Mouse (Mus musculus): Measurements from ENCODE around the gene Prrt4. TPM values are rescaled to one million over a fixed set of nuclear protein-coding genes. Genes with fewer than 3 reads are reported as not detected.

Gene Prrt4
- polyA plus RNA-seq, 1 experiment from 2014 or later = not detected

GRCm38 (mm10) chr6:29170952-29171388 is 8.4 kb downstream of the Prrt4 start:
- TF ChIP-seq EP300 (IDR thresholded peaks at IDR 0.05; ENCODE audit: low read depth) (no peak), CTCF (IDR thresholded peaks at IDR 0.05; ENCODE audit: low read depth) (peak; percentile 84)
- H3K4me3 ChIP-seq (ENCODE audit: low read depth, low read length) = peak overlapping the region; percentile 52
- H3K36me3 ChIP-seq (replicated peaks; ENCODE audit: insufficient read depth, low read length) = no peaks in the 10 kb centered on the region
- H3K9ac ChIP-seq (replicated peaks) = peak overlapping the region; percentile 51
- no peaks in the 10 kb centered on the region for H3K9me3 ChIP-seq (ENCODE audit: low read length)
- under 1% methylated on average over 32 of the region's 40 CpGs for WGBS (ENCODE audit: insufficient replicate concordance)
- DNase-seq (peak; percentile 78), ATAC-seq (peak; percentile 82)
- no peak overlapping the region for H3K27ac ChIP-seq (ENCODE audit: low read depth)
- peaks cover 10% of the 10 kb centered on the region for H3K4me1 ChIP-seq (ENCODE audit: insufficient read depth)
- peaks cover 82% of the 10 kb centered on the region for H3K27me3 ChIP-seq (ENCODE audit: insufficient read depth, low read length)
- H3K4me2 ChIP-seq (ENCODE audit: low read depth, low read length) = peak overlapping the region; percentile 81

GRCm38 (mm10) chr6:29170063-29170921 is 9.1 kb downstream of the Prrt4 start:
- Histone ChIP-seq H3K9ac (replicated peaks) (peak overlapping the region; percentile 51), H3K27me3 (ENCODE audit: insufficient read depth, low read length) (peaks cover 79% of the 10 kb centered on the region), H3K4me2 (ENCODE audit: low read depth, low read length) (peak overlapping the region; percentile 81), H3K4me1 (ENCODE audit: insufficient read depth) (peaks cover 10% of the 10 kb centered on the region), H3K4me3 (ENCODE audit: low read depth, low read length) (peak overlapping the region; percentile 52), H3K36me3 (replicated peaks; ENCODE audit: insufficient read depth, low read length) (no peaks in the 10 kb centered on the region), H3K9me3 (ENCODE audit: low read length) (no peaks in the 10 kb centered on the region), H3K27ac (ENCODE audit: low read depth) (no peak overlapping the region)
- WGBS (ENCODE audit: insufficient replicate concordance) = under 1% methylated on average over 57 of the region's 63 CpGs
- TF ChIP-seq CTCF (IDR thresholded peaks at IDR 0.05; ENCODE audit: low read depth) (no peak), EP300 (IDR thresholded peaks at IDR 0.05; ENCODE audit: low read depth) (no peak)
- ATAC-seq = peak; percentile 62
- DNase-seq = peak; percentile 33

- Histone ChIP-seq H3K9ac (replicated peaks) (no peak overlapping the region), H3K4me2 (ENCODE audit: low read depth, low read length) (peak overlapping the region; percentile 81; the same call in 1 of the 2 replicates), H3K4me3 (ENCODE audit: low read depth, low read length) (no peak overlapping the region), H3K36me3 (replicated peaks; ENCODE audit: insufficient read depth, low read length) (no peaks in the 10 kb centered on the region), H3K27me3 (ENCODE audit: insufficient read depth, low read length) (peaks cover 73% of the 10 kb centered on the region), H3K9me3 (ENCODE audit: low read length) (no peaks in the 10 kb centered on the region), H3K27ac (ENCODE audit: low read depth) (no peak overlapping the region), H3K4me1 (ENCODE audit: insufficient read depth) (peaks cover 10% of the 10 kb centered on the region)
- TF ChIP-seq EP300 (IDR thresholded peaks at IDR 0.05; ENCODE audit: low read depth) = no peak
- no peak for TF ChIP-seq CTCF (IDR thresholded peaks at IDR 0.05; ENCODE audit: low read depth)
- no peak for DNase-seq
- 9% methylated on average over 12 of the region's 12 CpGs for WGBS (ENCODE audit: insufficient replicate concordance)
- peak; percentile 15; the same call in 1 of the 2 replicates for ATAC-seq
Observed at GRCm38 (mm10) chr6:29169675-29170062, 9.7 kb downstream of the Prrt4 start.

GRCm38 (mm10) chr6:29168871-29169270 is 10.5 kb downstream of the Prrt4 start:
- Histone ChIP-seq H3K4me2 (ENCODE audit: low read depth, low read length) (no peak overlapping the region), H3K9me3 (ENCODE audit: low read length) (no peaks in the 10 kb centered on the region), H3K4me3 (ENCODE audit: low read depth, low read length) (no peak overlapping the region), H3K27ac (ENCODE audit: low read depth) (no peak overlapping the region), H3K36me3 (replicated peaks; ENCODE audit: insufficient read depth, low read length) (no peaks in the 10 kb centered on the region), H3K27me3 (ENCODE audit: insufficient read depth, low read length) (peaks cover 67% of the 10 kb centered on the region), H3K4me1 (ENCODE audit: insufficient read depth) (peaks cover 12% of the 10 kb centered on the region), H3K9ac (replicated peaks) (no peak overlapping the region)
- no peak for ATAC-seq
- 30% methylated on average over 2 of the region's 2 CpGs for WGBS (ENCODE audit: insufficient replicate concordance)
- no peak for TF ChIP-seq EP300 (IDR thresholded peaks at IDR 0.05; ENCODE audit: low read depth)
- no peak for TF ChIP-seq CTCF (IDR thresholded peaks at IDR 0.05; ENCODE audit: low read depth)
- DNase-seq = no peak

- Histone ChIP-seq H3K4me3 (ENCODE audit: low read depth, low read length) (no peak overlapping the region), H3K36me3 (replicated peaks; ENCODE audit: insufficient read depth, low read length) (no peaks in the 10 kb centered on the region), H3K4me1 (ENCODE audit: insufficient read depth) (peaks cover 19% of the 10 kb centered on the region), H3K27me3 (ENCODE audit: insufficient read depth, low read length) (peaks cover 42% of the 10 kb centered on the region), H3K27ac (ENCODE audit: low read depth) (no peak overlapping the region), H3K9me3 (ENCODE audit: low read length) (no peaks in the 10 kb centered on the region), H3K4me2 (ENCODE audit: low read depth, low read length) (no peak overlapping the region), H3K9ac (replicated peaks) (no peak overlapping the region)
- WGBS (ENCODE audit: insufficient replicate concordance) = 4% methylated on average over 1 of the region's 1 CpGs
- DNase-seq = no peak
- TF ChIP-seq CTCF (IDR thresholded peaks at IDR 0.05; ENCODE audit: low read depth) = peak; percentile 72
- TF ChIP-seq EP300 (IDR thresholded peaks at IDR 0.05; ENCODE audit: low read depth) = no peak
- ATAC-seq = no peak
Observed at GRCm38 (mm10) chr6:29166196-29166595, 13.2 kb downstream of the Prrt4 start.

Measured in liver, postnatal 0 days (tissue).